Mouse (Mus musculus): ENCODE data around the gene Unc5c.

DNA sequence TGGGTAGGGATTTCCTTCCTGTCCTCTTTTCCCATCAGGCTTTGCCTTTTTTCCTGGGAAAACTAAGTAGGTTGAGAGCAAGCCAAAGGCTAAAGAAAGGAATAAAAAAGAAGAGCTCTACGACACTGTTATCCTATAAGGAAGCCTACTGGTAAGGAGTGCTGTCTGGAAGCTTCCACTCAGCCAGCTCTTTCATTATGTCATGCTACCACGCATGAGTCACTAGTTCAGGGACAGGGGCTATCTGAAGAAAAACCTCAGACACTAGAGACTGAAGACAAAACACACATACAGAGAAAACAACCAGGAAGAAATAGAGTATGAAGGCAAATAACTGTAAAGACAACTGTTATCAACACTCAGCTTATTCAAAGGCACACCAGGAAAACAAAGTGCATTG lies 417.5 kb downstream of the Unc5c start:
- TF ChIP-seq CTCF (IDR thresholded peaks at IDR 0.05; ENCODE audit: low read depth, low read length): no peak
- no peak for TF ChIP-seq POLR2A (IDR thresholded peaks at IDR 0.05; ENCODE audit: borderline replicate concordance, low read depth, low read length)

All from bone marrow macrophage, adult 2 months (primary cell).